Mouse (Mus musculus): ENCODE results near the gene H2-Aa.

DNA sequence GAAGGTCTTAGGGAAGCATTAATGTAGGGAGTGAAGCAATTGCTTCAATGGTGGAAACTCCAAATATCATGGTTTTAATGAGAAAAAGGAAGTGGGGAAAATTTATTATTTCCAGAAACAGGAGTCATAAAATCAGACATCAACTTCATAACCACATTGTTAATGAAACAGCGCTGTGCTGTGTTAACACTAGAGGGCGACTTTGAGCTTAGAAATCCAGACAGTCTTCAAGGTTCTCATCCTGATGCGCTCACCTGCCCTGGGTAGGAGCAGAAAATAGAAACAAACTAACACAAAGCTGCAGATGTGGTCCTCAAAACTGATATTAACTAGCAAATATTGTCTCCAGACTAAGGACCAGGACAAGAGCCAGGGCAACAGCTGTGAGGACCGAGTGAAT lies 37.7 kb downstream of the H2-Aa start:
- TF ChIP-seq CTCF (IDR thresholded peaks at IDR 0.05; ENCODE audit: low read depth): peak; percentile 58
- no peak for TF ChIP-seq EP300 (IDR thresholded peaks at IDR 0.05; ENCODE audit: low read depth)
